Mouse (Mus musculus) megakaryocyte, embryonic 14.5 days (primary cell): ENCODE results near the gene Exoc2. TPM values are rescaled to one million over a fixed set of nuclear protein-coding genes. Genes with fewer than 3 reads are reported as not detected.

Source experiments
- H3K27me3 ChIP-seq: replicated peaks from 2 replicates; pipeline ENCODE3; 2012; ENCODE audit warnings: inconsistent platforms
- H3K36me3 ChIP-seq: replicated peaks from 2 replicates; pipeline ENCODE3; 2012; ENCODE audit warnings: low read length, inconsistent platforms, mixed read lengths
- H3K4me1 ChIP-seq: 2 replicates; pipeline ENCODE4 v1.6.1; 2012; ENCODE audit warnings: inconsistent platforms
- H3K4me3 ChIP-seq: replicated peaks from 2 replicates; pipeline ENCODE3; 2012; ENCODE audit warnings: moderate library complexity, mild to moderate bottlenecking, inconsistent platforms
- H3K9me3 ChIP-seq: 2 replicates; pipeline ENCODE4 v1.6.1; 2012; ENCODE audit warnings: inconsistent platforms
- FLI1 ChIP-seq: IDR thresholded peaks from 2 replicates; pipeline ENCODE4 v1.6.1; 2012; ENCODE audit warnings: low read length, inconsistent platforms, mixed read lengths
- GATA1 ChIP-seq: IDR thresholded peaks from 3 replicates; pipeline ENCODE4 v1.6.1; 2012; ENCODE audit warnings: mixed read lengths, low read length, inconsistent platforms, borderline replicate concordance
- polyA plus RNA-seq: library from polyadenylated mRNA; stranded (reverse); fragments of >175 nt; gene quantifications from 2 replicates; pipeline ENCODE4 v1.2.3, GENCODE M21; 2012; ENCODE audit warnings: low replicate concordance; ENCODE audit not compliant: insufficient read depth

The Exoc2 gene
- polyA plus RNA-seq, 1 experiment = 3.9 TPM

GRCm38 (mm10) chr13:30972102-30972501 lies 1.8 kb downstream of the Exoc2 start:
- TF ChIP-seq GATA1 = no peak
- TF ChIP-seq FLI1 = no peak
- Histone ChIP-seq H3K4me1 (peaks cover 58% of the 10 kb centered on the region), H3K27me3 (no peaks in the 10 kb centered on the region), H3K36me3 (peaks cover 12% of the 10 kb centered on the region), H3K4me3 (peak overlapping the region; percentile 96), H3K9me3 (no peaks in the 10 kb centered on the region)

GRCm38 (mm10) chr13:30971047-30971446 lies 2.8 kb downstream of the Exoc2 start:
- Histone ChIP-seq H3K4me3 (peak overlapping the region; percentile 78), H3K36me3 (peaks cover 18% of the 10 kb centered on the region), H3K9me3 (no peaks in the 10 kb centered on the region), H3K27me3 (no peaks in the 10 kb centered on the region), H3K4me1 (peaks cover 67% of the 10 kb centered on the region)
- TF ChIP-seq GATA1 (no peak), FLI1 (no peak)

GRCm38 (mm10) chr13:30968311-30968710 lies 5.6 kb downstream of the Exoc2 start:
- TF ChIP-seq GATA1 (no peak), FLI1 (no peak)
- peaks cover 72% of the 10 kb centered on the region for H3K4me1 ChIP-seq
- H3K27me3 ChIP-seq = no peaks in the 10 kb centered on the region
- H3K36me3 ChIP-seq = peaks cover 38% of the 10 kb centered on the region
- H3K9me3 ChIP-seq = no peaks in the 10 kb centered on the region
- no peak overlapping the region for H3K4me3 ChIP-seq

GRCm38 (mm10) chr13:30966507-30966911 lies 7.4 kb downstream of the Exoc2 start:
- H3K36me3 ChIP-seq = peaks cover 56% of the 10 kb centered on the region
- H3K9me3 ChIP-seq = no peaks in the 10 kb centered on the region
- no peaks in the 10 kb centered on the region for H3K27me3 ChIP-seq
- H3K4me1 ChIP-seq = peaks cover 78% of the 10 kb centered on the region
- H3K4me3 ChIP-seq = peak overlapping the region; percentile 70
- no peak for TF ChIP-seq FLI1
- TF ChIP-seq GATA1 = no peak

- no peak overlapping the region for H3K4me3 ChIP-seq
- H3K4me1 ChIP-seq = peaks cover 60% of the 10 kb centered on the region
- H3K9me3 ChIP-seq = no peaks in the 10 kb centered on the region
- H3K27me3 ChIP-seq = no peaks in the 10 kb centered on the region
- peaks cover 81% of the 10 kb centered on the region for H3K36me3 ChIP-seq
- TF ChIP-seq FLI1 (no peak), GATA1 (no peak)
Measured at GRCm38 (mm10) chr13:30961932-30962331, 12.0 kb downstream of the Exoc2 start.

- H3K36me3 ChIP-seq = peaks cover 85% of the 10 kb centered on the region
- no peaks in the 10 kb centered on the region for H3K27me3 ChIP-seq
- peaks cover 62% of the 10 kb centered on the region for H3K4me1 ChIP-seq
- TF ChIP-seq FLI1 (no peak), GATA1 (no peak)
- no peaks in the 10 kb centered on the region for H3K9me3 ChIP-seq
- H3K4me3 ChIP-seq = no peak overlapping the region
Measured at GRCm38 (mm10) chr13:30960714-30961113, 13.2 kb downstream of the Exoc2 start.

- TF ChIP-seq GATA1 = no peak
- no peak for TF ChIP-seq FLI1
- H3K4me3 ChIP-seq = no peak overlapping the region
- peaks cover 41% of the 10 kb centered on the region for H3K4me1 ChIP-seq
- H3K36me3 ChIP-seq = peaks cover 72% of the 10 kb centered on the region
- no peaks in the 10 kb centered on the region for H3K27me3 ChIP-seq
- H3K9me3 ChIP-seq = peaks cover 4% of the 10 kb centered on the region
Measured at GRCm38 (mm10) chr13:30953580-30953979, 20.3 kb downstream of the Exoc2 start.

GRCm38 (mm10) chr13:30952044-30952443 lies 21.8 kb downstream of the Exoc2 start:
- Histone ChIP-seq H3K27me3 (no peaks in the 10 kb centered on the region), H3K36me3 (peaks cover 76% of the 10 kb centered on the region), H3K4me3 (no peak overlapping the region), H3K9me3 (peaks cover 4% of the 10 kb centered on the region), H3K4me1 (peaks cover 41% of the 10 kb centered on the region)
- TF ChIP-seq FLI1 = no peak
- TF ChIP-seq GATA1 = no peak

- Histone ChIP-seq H3K36me3 (peaks cover 62% of the 10 kb centered on the region), H3K4me1 (peaks cover 46% of the 10 kb centered on the region), H3K4me3 (no peak overlapping the region), H3K9me3 (no peaks in the 10 kb centered on the region), H3K27me3 (no peaks in the 10 kb centered on the region)
- TF ChIP-seq GATA1 (no peak), FLI1 (no peak)
Measured at GRCm38 (mm10) chr13:30949181-30949580, 24.7 kb downstream of the Exoc2 start.

GRCm38 (mm10) chr13:30947540-30947939 lies 26.4 kb downstream of the Exoc2 start, which contains the start of gene Hus1b:
Gene Hus1b, minus strand, starts transcription at chr13:30947759.
- no peaks in the 10 kb centered on the region for H3K27me3 ChIP-seq
- no peaks in the 10 kb centered on the region for H3K9me3 ChIP-seq
- H3K36me3 ChIP-seq = peaks cover 52% of the 10 kb centered on the region
- peaks cover 43% of the 10 kb centered on the region for H3K4me1 ChIP-seq
- TF ChIP-seq GATA1 (no peak), FLI1 (no peak)
- H3K4me3 ChIP-seq = peak within 1 kb of the TSS; percentile 38

GRCm38 (mm10) chr13:30947129-30947528 lies 26.8 kb downstream of the Exoc2 start:
- Histone ChIP-seq H3K36me3 (peaks cover 49% of the 10 kb centered on the region), H3K4me3 (no peak overlapping the region), H3K9me3 (no peaks in the 10 kb centered on the region), H3K4me1 (peaks cover 43% of the 10 kb centered on the region), H3K27me3 (no peaks in the 10 kb centered on the region)
- no peak for TF ChIP-seq FLI1
- TF ChIP-seq GATA1 = no peak
